Mouse (Mus musculus) kidney, postnatal 14 days (tissue): Measurements from ENCODE around the gene Irgm1.
"Not testable (repeated sequence)": the region's sequence is repeated elsewhere in the genome, so short reads cannot be mapped to it uniquely, and the experiment has no call there.

Experiments
- DNase-seq: peaks from one replicate; pipeline ENCODE4 v3.0.0; 2022; ENCODE audit warnings: mixed read lengths

Irgm1 gene

DNA sequence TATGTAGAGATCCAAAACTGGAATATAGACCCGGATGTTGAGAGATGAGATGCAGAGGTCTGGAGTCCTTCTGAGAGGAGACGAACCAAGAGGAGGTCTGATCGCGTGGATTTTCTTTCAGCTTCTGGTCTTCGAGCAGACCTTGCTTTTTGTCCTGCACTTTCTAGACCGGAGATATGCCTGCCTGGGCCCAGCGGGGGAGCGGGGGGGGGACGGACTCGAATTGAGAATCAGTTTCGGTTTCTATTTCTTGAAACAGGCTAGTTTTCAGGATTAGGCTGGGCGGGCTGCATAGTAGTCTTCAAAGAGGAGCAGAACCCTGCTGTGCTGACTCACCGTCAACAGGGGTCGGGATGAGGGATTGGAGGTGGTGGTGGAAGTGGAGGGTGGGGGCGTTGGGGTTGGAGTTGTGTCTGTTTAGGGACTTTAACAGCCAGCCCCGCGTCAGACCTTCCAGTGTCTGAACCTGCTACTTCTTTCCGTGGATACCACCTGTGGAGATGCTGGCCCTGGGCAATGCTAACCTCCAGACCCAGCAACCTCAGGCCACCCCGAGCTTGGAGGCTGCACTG, at the start of gene Irgm1:
Gene Irgm1, minus strand, starts transcription at position 483 of the 572 bp plus-strand sequence.
- DNase-seq, result peak; percentile 84

DNA sequence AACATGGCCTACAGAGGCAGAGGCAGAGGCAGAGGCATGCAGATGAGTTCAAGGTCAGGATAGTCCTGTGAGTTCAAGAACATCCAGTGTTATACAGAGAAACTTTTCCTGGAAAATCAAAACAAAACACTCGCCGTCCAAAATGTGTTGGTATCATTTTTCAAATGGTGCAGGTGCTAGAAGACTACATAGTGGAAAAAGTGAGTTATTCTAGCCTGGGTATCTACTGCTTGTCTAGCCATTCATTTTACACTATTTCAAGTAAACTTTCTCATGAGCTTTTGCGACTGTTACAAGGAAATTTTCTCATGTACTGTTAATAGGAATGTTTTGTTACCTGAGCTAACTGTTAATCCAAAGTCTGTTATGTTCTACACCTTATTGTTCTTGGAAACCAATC, 46.9 kb upstream of the Irgm1 start:
- DNase-seq, result no peak

DNA sequence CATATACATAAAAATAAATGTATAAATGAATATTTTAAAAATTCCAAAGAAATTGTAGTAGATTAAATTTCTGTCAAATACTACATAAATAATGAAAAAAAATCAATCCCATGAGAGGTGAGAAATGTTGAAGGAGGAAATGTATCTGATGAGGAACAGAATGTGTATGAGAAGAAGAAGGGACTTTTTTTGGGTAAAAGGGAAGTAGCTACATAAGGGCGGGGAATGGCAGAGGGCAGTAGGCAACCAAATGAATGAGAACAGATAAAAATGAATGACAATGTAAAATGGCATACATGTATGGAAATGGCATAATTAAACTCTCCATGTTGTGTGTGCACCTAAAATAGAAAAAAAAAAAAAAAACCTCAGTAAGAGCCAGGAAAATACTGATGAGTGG, 42.1 kb upstream of the Irgm1 start:
- DNase-seq, result no peak

DNA sequence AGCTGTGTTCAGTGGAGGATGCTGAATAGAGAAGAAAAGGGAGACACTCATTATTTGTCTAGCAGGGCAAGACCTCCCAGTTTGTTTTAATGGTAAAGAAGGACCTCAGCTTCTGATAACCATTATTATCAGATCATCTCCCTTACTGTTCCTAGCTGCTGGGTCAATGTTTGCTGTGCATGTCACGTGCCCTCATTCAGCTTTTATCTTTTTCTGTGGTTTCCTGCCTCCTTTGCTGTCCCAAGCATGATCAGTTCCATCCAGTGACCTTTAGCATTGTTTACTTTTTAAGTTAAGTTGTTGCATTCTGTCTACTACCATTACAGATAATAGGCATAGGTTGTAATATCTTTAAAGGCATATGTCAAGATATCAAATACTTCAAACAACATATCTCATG, 37.0 kb upstream of the Irgm1 start:
- DNase-seq, result no peak

DNA sequence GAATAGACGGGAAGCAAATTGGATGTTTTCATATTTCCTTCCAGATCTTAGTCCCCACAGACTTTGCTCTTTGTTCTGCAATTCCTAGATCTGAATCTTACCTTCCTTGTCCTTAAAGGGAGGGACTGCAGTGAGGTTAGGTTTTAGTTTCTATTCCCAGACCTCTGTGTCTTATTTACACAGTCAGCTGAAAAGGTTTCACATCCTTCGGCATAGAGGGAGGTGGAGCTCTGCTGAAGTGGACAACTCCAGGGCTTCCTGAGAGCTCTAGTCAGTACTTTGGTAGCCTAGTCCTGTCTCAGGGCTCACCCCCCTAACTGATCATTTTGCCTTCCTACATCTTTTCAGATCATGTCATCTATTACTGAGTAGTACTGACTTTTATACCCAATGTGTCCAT, 30.5 kb upstream of the Irgm1 start, which contains the start of gene Gm5431:
Gene Gm5431, minus strand, starts transcription at position 194 of the 400 bp plus-strand sequence.
- DNase-seq, result no peak

DNA sequence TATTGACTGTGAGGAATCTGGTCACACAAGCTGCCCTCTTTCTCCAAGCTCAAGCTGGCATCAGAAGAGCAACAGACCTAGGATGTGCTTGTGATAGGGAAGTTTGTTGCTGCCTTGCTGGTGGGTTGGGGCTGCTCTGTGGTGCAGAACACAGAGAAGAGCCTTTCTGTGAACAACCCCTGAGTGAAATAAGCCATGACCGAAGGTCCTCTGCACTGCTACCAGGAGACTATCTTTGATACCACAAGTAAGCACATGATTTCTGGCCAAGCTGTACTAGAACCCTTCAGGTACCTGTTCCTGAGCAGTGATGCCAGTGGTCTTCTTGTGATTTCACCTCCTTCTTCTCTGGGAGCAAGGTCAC, 30.1 kb upstream of the Irgm1 start:
- DNase-seq, result not testable (repeated sequence)

DNA sequence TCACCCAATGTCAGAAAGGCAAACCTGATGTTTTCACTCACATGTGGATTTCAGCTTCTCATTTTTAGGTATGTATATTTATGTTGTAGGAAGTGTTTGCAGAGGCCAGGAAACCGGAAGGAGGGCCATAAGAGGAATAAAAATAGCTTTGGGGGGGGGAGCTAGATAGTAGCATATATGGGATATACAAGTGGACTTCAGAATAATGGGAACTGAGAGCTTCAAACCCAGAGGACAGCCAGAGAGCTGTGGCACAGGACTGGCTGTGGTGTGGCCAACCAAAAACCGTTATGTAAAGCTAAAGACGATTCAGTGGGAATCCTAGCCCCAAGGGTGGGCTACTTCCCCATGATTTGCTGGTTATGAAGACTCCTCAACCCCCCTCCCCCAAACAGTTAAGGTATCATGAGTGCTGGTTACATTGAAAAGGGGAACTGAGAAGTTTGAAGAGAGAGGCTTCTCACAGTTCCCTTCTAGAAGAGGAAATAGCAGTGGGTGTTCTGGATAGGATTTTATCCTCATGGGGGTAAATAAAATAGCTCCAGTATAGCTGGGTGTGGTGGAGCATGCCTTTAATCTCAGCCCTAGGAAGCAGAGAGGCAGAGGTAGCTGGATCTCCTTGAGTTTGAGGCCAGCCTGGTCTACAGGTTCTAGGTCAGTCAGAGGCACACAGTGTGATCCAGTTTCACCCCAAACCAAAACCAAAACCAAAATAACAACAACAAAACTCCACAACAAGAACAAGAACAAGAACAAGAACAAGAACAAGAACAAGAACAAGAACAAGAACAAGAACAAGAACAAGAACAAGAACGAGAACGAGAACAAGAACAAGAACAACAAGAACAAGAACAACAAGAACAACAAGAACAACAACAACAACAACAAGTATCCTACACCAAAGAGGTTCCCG, 29.4 kb upstream of the Irgm1 start:
- not testable (repeated sequence) for DNase-seq

DNA sequence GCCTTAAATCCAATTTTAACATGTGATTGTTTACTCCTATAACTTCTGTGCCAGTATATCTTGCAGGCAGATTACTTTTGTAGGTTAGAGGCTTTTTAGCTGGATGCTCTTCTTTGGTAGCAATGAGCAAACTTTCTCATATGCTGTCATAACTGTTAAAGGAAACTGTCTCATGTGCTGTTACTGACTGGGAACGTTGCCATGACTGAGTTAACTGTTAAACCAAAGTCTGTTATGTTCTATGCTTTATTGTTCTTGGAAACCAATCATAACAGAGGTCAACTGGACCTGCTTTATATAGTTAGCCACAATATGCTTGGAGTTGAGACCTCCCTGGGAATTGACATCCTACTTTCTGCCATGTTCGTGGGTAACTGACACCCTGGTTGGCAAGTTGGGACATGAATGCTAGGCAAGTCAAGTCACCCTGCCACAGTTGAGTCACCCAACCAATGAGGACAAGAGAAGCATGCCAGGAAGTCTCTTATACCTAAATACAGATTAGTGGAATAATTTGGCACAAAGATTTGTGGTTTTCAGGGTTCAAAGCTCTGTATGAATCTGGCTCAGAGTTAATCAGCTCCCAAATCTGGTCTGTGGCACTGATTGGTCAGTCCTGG, 27.4 kb upstream of the Irgm1 start:
- peak; percentile 57 for DNase-seq

DNA sequence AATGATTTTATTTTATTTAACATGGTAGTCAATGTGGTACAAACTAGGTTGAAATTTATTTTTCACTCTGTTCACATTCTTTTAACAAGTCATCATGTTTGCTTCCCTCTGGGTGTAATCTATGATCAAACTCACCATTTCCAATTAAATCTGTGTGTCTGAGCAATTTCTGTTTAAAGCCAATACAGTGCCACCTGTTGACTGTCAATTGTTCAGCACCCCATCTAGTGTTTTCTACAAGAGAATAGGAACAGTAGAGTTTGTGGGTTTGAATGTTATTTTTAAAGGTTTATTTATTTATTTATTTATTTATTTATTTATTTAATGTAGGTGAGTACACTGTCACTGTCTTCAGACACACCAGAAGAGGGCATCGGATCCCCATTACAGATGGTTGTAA, 5.2 kb upstream of the Irgm1 start:
- DNase-seq, result no peak

DNA sequence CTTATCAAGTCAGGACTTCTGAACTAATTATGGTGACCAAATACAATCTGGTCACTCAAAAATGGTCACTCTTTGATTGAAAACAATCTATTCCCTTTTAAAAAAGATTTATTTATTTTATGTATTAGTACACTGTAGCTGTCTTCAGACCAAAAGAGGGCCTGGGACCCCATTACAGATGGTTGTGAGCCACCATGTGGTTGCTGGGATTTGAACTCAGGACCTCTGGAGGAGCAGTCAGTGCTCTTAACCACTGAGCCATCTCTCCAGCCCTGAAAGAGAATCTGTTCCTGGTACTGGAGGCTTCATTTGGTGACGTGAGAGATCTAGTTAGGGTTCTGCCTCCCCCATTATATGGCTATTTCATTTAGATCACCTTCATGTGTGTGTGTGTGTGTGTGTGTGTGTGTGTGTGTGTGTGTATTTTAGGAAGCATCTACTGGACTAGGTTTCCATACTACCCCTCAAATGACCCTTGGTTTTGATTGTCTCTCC, 3.9 kb upstream of the Irgm1 start:
- not testable (repeated sequence) for DNase-seq

DNA sequence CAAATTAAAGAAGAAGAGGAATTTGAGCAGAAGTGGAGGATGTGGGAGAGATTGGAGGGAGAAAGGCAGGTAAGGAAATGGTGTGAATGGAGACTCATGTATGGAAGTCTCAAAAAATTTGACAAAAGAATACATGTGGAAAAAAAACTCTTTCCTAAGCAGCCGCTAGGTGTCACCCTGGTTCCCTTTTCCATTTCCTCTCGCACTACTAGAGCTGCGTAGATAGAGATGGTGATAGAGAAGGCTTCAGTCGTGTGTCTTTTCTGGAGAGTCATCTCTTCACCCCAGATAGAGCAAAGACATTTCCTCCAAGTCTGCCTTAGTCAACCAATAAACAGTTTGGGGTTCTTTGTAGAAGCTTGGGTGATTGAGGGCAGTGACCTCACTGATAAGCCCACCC, 3.0 kb upstream of the Irgm1 start:
- DNase-seq, result peak; percentile 70

DNA sequence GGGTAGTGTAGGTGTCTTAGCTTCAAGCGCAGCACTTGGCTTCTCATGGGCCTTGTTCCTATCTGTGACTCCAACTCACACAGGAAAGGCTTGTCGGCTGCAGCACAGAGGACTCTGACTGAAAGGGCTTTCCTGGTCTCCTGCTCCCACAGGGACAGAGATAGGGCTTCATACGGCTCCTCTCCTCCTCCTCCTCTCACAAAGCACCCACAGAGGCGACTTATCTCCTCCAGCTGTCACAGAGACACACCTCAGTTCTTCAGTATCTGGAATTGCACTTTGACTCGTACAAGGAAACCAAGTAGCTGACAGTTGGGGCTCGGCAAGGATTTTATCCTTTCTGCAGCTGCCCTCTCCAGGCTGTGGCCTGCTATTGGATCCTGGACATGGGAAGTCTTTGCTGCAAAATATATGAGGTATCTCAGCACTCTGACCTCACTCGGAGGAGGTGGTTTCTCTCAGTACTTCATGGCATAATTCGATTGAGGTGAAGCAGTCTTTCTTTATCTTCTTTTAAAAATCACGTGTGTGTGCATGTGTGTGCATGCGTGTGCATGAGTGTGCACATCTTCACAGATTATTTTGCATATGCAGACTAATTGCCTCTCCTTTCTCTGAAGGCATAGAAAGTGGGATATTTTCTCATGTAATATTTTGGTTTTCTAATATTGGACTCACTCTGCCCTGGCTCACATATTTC, 2.3 kb upstream of the Irgm1 start:
- DNase-seq, result no peak

DNA sequence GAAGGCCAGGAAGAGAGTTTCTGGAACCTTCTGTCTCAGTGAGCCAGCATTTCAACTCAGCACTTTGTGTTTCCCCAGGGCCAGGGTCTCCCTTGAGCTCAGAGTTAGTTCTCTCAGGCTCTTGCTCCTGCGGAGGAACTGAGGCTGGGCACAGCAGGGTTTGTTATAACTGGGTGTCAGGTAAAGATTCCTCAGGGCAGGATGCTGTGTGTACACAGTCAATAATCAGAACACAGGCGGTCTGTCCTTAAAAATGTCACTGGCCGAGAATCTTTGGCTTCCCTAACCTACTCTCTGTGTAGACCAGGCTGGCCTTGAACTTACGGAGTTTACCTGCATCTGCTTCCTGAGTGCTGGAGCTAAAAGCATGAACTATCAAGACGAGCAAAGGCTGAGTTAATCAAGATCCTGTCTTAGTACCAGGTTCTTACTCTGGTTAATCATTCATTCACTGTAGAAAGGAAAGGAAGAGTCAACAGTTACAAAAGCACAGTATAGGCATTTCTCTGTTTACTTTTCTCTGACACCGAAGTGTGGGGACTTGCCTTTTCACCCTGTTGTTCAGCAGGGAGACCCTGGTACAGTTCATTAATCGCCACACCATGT, 1.3 kb upstream of the Irgm1 start:
- no peak for DNase-seq

DNA sequence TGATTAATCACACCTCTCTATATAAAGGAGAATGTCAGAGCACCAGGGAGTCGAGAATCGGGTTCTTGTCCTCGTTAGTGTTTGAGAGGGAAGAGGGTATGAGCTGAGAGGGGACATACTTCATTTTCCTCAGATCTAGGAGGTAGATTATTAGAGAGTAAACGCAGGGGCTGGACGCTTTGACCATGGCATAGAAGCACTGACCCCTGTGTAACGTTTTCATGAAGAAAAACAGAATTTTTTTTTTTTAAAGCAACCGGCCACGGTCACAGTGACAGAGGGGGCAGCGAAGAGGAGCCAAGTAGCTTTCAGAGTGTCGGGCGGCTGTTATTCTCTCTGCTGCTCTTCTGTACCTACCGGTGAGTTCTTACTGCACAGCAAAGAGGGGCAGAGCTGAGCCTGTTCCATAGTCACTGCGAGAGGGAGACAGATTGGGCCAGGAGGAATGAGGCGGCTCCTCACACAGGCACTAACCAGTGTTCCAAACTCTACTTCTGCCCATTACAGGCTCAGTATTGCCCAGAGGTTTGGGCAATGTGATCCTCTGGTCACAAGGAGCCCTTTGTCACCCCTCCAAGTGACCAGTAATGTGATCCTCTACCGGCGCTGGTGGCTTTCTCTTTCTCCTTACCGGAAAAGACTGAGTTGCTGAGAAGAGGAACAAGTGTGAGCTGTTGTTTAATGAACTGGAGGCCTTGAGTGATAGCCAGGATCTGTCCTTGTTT, 496 bp upstream of the Irgm1 start:
- peak; percentile 46 for DNase-seq

DNA sequence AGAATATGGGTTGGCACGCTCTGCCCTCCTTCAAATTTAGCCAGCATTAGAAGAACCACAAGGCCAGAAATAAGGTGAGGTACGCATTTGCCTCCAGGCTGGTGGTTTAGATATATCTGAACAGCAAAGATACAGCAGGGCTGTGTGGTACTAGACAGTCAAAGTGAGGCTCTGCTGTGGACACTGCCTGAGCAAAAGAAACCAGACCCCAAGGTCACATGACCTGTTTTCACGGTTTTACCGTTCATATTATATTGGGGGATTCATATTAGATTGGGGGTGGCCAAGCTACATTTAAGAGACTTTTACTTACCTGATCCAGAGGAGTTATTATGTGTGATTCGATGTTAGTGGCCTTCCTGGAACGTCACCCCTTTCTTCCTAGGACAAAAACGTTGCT, 702 bp downstream of the Irgm1 start:
- DNase-seq, result no peak

DNA sequence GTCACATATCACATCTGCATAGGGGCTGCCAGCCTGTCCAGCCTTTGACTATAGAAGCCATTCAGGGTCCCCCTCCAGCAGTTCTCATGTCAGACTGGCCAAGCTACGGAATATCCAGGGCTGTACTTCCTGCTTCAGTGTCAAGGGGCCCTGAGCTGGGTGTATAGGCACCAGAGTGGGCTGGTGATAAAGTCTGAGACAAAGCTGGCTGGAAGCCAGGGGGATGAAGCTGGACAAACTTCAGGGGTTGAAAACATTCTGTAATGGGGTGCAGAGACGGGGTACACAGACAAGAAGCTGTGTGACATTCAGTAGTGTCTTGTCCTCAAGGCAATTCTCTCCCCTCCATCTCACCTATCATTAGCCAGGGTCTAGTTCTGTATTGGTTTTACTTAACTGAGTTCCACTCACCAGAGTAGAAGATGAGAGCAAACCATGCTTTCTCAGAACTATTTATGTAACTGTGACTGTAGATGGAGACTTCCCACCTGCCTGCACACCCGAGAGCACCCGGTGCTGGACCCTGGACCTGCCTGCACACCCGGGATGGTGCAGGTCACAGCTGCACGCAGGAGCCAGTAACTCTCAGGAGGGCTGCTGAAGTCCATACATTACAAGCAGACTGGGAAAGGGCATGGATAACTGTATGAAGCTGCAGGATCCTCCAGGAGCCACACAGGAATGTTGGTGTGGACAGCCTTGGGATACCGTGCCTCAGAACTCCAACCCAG, 1.9 kb downstream of the Irgm1 start:
- peak; percentile 58 for DNase-seq

DNA sequence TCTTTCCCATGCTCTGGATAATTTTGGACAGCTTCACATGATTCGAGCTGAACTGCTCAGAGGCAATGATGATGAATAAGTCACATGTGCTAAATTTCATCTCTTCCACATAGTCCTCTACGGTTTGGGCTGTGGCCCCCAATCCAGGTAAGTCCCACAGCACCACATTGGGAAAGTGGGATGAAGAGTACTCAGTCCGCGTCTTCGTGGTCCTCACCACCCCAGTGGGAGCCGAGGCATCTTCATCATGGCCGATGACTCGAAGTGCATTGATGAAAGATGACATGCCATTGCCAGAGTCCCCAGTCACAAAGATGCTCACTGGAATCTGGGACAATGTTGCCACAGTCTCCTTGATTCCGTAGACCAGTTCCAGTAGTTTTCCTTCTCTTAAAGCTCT, 5.0 kb downstream of the Irgm1 start:
- no peak for DNase-seq

DNA sequence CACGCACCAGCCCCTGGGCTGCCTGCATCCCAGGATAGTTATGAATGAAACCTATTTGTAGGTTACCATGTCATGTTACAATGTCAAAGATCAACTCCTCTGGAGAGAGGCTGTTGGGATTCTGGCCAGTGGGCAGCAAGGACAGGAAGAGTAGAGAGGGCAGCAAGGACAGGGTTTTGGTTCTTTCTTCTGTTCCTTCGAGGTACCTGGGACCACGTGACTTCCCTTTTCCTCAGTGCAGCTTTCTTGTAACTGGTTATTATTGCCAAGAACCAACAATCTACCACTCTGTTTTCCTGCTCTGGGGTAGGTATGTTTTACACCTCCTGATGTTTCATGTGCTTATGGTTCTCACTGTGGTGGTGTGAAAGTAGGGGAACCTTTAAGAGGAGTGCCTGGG, 7.7 kb downstream of the Irgm1 start:
- no peak for DNase-seq

DNA sequence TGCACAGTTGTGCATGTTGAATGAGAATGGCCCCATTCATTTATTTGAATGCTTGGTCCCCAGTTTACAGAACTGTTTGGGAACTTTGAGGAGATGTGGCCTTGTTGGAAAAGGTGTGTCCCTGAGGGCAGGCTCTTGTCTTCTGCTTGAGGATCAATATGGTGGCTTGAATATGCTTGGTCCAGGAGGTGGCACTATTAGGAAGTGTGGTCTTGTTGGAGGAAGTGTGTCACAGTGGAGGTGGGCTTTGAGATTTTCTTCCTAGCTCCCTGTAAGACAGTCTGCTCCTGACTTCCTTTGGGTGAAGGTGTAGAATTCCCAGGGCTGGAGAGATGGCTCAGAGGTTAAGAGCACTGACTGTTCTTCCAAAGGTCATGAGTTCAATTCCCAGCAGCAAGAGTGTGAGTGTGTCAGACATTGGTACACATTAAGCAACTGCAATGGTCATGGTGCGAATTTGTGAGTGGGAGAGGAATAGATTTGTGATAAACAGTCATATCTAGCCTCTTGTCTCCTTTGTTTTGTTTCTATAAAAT, 8.6 kb downstream of the Irgm1 start:
- DNase-seq, result no peak

DNA sequence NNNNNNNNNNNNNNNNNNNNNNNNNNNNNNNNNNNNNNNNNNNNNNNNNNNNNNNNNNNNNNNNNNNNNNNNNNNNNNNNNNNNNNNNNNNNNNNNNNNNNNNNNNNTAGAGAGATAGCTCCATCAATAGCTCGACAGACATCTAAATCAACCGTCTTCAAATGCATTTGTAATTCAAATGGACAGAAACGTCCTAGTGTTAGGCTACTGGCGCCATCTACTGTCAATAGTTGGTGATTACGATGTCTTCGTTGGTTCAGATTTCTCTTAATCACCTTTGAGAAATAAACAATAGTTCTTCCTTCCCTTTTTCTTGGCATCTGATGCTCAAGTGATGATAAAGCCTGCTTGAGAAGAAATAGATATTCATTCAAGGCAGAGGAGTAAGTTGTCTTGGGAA, 12.5 kb downstream of the Irgm1 start:
- DNase-seq, result peak; percentile 76
